Mouse (Mus musculus) G1E (cell line): ENCODE results near the gene Nme7. TPM values are rescaled to one million over a fixed set of nuclear protein-coding genes. Genes with fewer than 3 reads are reported as not detected.

Source experiments
- ATAC-seq: 2 replicates; pipeline ENCODE4 v1.8.0; 2016; ENCODE audit warnings: mild to moderate bottlenecking; ENCODE audit not compliant: insufficient number of reproducible peaks, poor library complexity, low FRiP score, severe bottlenecking; ENCODE audit errors: extremely low read depth
- DNase-seq: peaks from one replicate; pipeline ENCODE4 v3.0.0; 2012; ENCODE audit warnings: low spot score
- H3K27me3 ChIP-seq: 2 replicates; pipeline ENCODE4 v1.6.1; 2012; ENCODE audit warnings: mild to moderate bottlenecking, low read length, inconsistent platforms; ENCODE audit not compliant: insufficient read depth
- H3K36me3 ChIP-seq: replicated peaks from 2 replicates; pipeline ENCODE3; 2012; ENCODE audit warnings: mild to moderate bottlenecking, inconsistent platforms
- H3K4me1 ChIP-seq: 2 replicates; pipeline ENCODE4 v1.6.1; 2012; ENCODE audit warnings: low read depth, low read length, inconsistent platforms, mixed read lengths; ENCODE audit not compliant: insufficient read depth
- H3K4me3 ChIP-seq: 2 replicates; pipeline ENCODE4 v1.5.1; 2012; ENCODE audit warnings: low read depth, mild to moderate bottlenecking, inconsistent platforms, low read length, moderate library complexity, mixed read lengths
- H3K9me3 ChIP-seq: replicated peaks from 2 replicates; pipeline ENCODE4 v1.6.1; 2012; ENCODE audit warnings: inconsistent platforms
- CTCF ChIP-seq: IDR thresholded peaks from 2 replicates; pipeline ENCODE4 v1.5.1; 2012; ENCODE audit warnings: low read depth, low read length, inconsistent platforms, mixed read lengths
- GATA1 ChIP-seq: IDR thresholded peaks from 2 replicates; pipeline ENCODE4 v1.6.1; 2012; ENCODE audit warnings: borderline replicate concordance, low read length, inconsistent platforms, mixed read lengths
- GATA2 ChIP-seq: IDR thresholded peaks from 2 replicates; pipeline ENCODE4 v1.6.1; 2012; ENCODE audit warnings: low read depth, low read length, inconsistent platforms, borderline replicate concordance
- POLR2AphosphoS5 ChIP-seq: IDR thresholded peaks from 2 replicates; pipeline ENCODE4 v1.6.1; 2012; ENCODE audit warnings: low read depth, low read length, inconsistent platforms; ENCODE audit not compliant: insufficient replicate concordance
- TAL1 ChIP-seq: conservative IDR thresholded peaks from 2 replicates; pipeline ENCODE4 v1.6.1; 2012; ENCODE audit warnings: low read depth, low read length, inconsistent platforms, mixed read lengths
- polyA plus RNA-seq: library from polyadenylated mRNA; stranded (reverse); fragments of >175 nt; gene quantifications from 2 replicates; pipeline ENCODE4 v1.2.3, GENCODE M21; 2012
- total RNA-seq, 2 experiments: library from RNA; stranded (forward) in 1 of 2; stranded (reverse) in 1 of 2; fragments of 200-1000 nt in 1 of 2; fragments of >200 nt in 1 of 2; fragmentation: Nextera tagmentation in 1 of 2; gene quantifications; 2 replicates each; pipeline ENCODE4 v1.2.3; 2014 to 2017

Nme7 gene
- total and polyA plus RNA-seq, 3 experiments, result 2.1 to 80.5 (median 20.4) TPM

DNA sequence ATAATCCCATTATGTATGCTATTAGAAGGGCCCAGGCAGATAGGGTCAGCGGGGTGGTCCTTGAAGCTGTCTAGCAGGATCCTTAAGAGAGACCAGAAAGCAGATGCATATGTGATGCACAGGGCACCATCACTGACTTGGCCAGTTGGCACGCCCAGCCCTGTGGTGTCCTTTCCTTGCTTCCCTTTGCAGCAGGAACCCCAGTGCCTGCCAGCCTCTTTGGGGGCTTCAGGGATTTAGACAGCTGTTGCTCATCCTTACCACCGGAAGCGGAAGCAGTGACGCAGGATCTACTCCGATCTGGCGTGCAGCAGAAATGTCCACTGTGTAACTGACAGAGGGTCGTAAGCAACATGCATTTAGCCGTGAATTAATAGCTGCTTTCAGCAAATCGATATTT is 163.5 kb downstream of the Nme7 start:
- ATAC-seq (no peak), DNase-seq (no peak)
- Histone ChIP-seq H3K9me3 (no peaks in the 10 kb centered on the region), H3K4me3 (no peak overlapping the region), H3K27me3 (no peaks in the 10 kb centered on the region), H3K4me1 (no peaks in the 10 kb centered on the region), H3K36me3 (no peaks in the 10 kb centered on the region)
- TF ChIP-seq GATA2 (no peak), TAL1 (no peak), GATA1 (no peak), CTCF (no peak)

- no peaks in the 10 kb centered on the region for H3K36me3 ChIP-seq
- H3K4me1 ChIP-seq, result no peaks in the 10 kb centered on the region
- H3K4me3 ChIP-seq, result no peak overlapping the region
- TF ChIP-seq GATA1, result no peak
- TF ChIP-seq POLR2AphosphoS5, result no peak
- no peak for TF ChIP-seq TAL1
- TF ChIP-seq GATA2, result no peak
- TF ChIP-seq CTCF, result no peak
- ATAC-seq (no peak), DNase-seq (no peak)
- H3K9me3 ChIP-seq, result no peaks in the 10 kb centered on the region
- no peaks in the 10 kb centered on the region for H3K27me3 ChIP-seq
These were observed 164.4 kb downstream of the Nme7 start for GRCm38 (mm10) chr1:164468329-164468728.

GRCm38 (mm10) chr1:164470985-164471384 is 167.1 kb downstream of the Nme7 start:
- H3K4me1 ChIP-seq, result no peaks in the 10 kb centered on the region
- H3K9me3 ChIP-seq, result no peaks in the 10 kb centered on the region
- no peak for TF ChIP-seq GATA1
- no peak for TF ChIP-seq TAL1
- TF ChIP-seq POLR2AphosphoS5, result no peak
- TF ChIP-seq GATA2, result no peak
- TF ChIP-seq CTCF, result no peak
- H3K36me3 ChIP-seq, result no peaks in the 10 kb centered on the region
- DNase-seq (no peak), ATAC-seq (no peak)
- no peaks in the 10 kb centered on the region for H3K27me3 ChIP-seq
- H3K4me3 ChIP-seq, result no peak overlapping the region

DNA sequence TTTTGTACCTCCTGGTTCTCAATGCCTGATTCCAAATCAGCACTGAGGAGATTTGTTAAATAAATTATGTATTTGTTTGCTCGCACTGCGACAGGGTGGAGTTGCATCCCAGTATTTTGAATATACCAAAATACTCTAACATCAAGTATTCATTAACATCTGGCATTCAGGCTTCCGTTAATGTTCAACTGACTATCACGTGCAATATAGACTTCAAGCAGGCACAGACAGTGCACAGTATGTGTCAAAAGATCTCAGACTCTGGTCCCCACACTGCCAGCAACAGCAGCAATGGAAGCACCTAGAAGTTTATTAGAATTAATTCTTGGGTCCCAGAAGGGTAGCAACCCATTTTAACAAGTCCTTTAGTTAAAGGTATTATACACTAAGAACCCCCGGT is 167.7 kb downstream of the Nme7 start:
- Histone ChIP-seq H3K36me3 (no peaks in the 10 kb centered on the region), H3K4me1 (no peaks in the 10 kb centered on the region), H3K27me3 (no peaks in the 10 kb centered on the region), H3K4me3 (no peak overlapping the region), H3K9me3 (no peaks in the 10 kb centered on the region)
- DNase-seq (no peak), ATAC-seq (no peak)
- TF ChIP-seq POLR2AphosphoS5 (no peak), GATA2 (no peak), CTCF (no peak), TAL1 (no peak), GATA1 (no peak)

- no peak overlapping the region for H3K4me3 ChIP-seq
- DNase-seq (no peak), ATAC-seq (no peak)
- TF ChIP-seq POLR2AphosphoS5, result no peak
- no peak for TF ChIP-seq TAL1
- TF ChIP-seq GATA2, result no peak
- TF ChIP-seq GATA1, result no peak
- no peak for TF ChIP-seq CTCF
- H3K36me3 ChIP-seq, result no peaks in the 10 kb centered on the region
- no peaks in the 10 kb centered on the region for H3K4me1 ChIP-seq
- no peaks in the 10 kb centered on the region for H3K27me3 ChIP-seq
- H3K9me3 ChIP-seq, result no peaks in the 10 kb centered on the region
These were observed 169.5 kb downstream of the Nme7 start for GRCm38 (mm10) chr1:164473398-164473797.

DNA sequence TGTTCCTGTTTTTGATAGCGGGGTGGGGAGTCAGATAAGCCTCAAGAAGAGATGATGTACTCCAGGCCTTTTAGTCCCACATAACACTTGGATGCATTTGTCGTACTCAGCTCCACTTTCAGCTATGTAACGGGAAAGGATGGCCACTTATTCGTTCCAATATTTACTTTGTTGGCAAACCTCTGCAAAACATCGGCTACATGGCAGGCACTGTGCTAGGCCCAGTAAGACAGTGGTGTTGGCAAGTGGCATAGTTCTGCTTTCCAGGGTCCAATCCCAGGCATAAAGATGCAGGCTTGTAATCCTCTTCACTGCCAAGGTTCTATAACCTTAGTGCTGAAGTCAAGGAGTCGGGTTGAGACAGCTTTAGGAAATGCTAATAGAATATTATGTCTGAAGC is 170.4 kb downstream of the Nme7 start:
- no peak for ATAC-seq
- no peak for TF ChIP-seq TAL1
- TF ChIP-seq GATA1, result no peak
- TF ChIP-seq POLR2AphosphoS5, result no peak
- no peak for TF ChIP-seq GATA2
- no peak for TF ChIP-seq CTCF

More for the DNA sequence above, 170.4 kb downstream of the Nme7 start:
- H3K4me3 ChIP-seq, result no peak overlapping the region
- H3K4me1 ChIP-seq, result no peaks in the 10 kb centered on the region
- no peaks in the 10 kb centered on the region for H3K9me3 ChIP-seq
- H3K36me3 ChIP-seq, result no peaks in the 10 kb centered on the region
- DNase-seq, result no peak
- no peaks in the 10 kb centered on the region for H3K27me3 ChIP-seq
